Mouse (Mus musculus) megakaryocyte, embryonic 14.5 days (primary cell): ENCODE results near the gene Gm43552. TPM values are rescaled to one million over a fixed set of nuclear protein-coding genes. Genes with fewer than 3 reads are reported as not detected.

Experiments used
- H3K27me3 ChIP-seq: replicated peaks from 2 replicates; pipeline ENCODE3; 2012; ENCODE audit warnings: inconsistent platforms
- H3K36me3 ChIP-seq: replicated peaks from 2 replicates; pipeline ENCODE3; 2012; ENCODE audit warnings: low read length, inconsistent platforms, mixed read lengths
- H3K4me1 ChIP-seq: 2 replicates; pipeline ENCODE4 v1.6.1; 2012; ENCODE audit warnings: inconsistent platforms
- H3K4me3 ChIP-seq: replicated peaks from 2 replicates; pipeline ENCODE3; 2012; ENCODE audit warnings: moderate library complexity, mild to moderate bottlenecking, inconsistent platforms
- H3K9me3 ChIP-seq: 2 replicates; pipeline ENCODE4 v1.6.1; 2012; ENCODE audit warnings: inconsistent platforms
- FLI1 ChIP-seq: IDR thresholded peaks from 2 replicates; pipeline ENCODE4 v1.6.1; 2012; ENCODE audit warnings: low read length, inconsistent platforms, mixed read lengths
- GATA1 ChIP-seq: IDR thresholded peaks from 3 replicates; pipeline ENCODE4 v1.6.1; 2012; ENCODE audit warnings: mixed read lengths, low read length, inconsistent platforms, borderline replicate concordance
- polyA plus RNA-seq: library from polyadenylated mRNA; stranded (reverse); fragments of >175 nt; gene quantifications from 2 replicates; pipeline ENCODE4 v1.2.3, GENCODE M21; 2012; ENCODE audit warnings: low replicate concordance; ENCODE audit not compliant: insufficient read depth

The Gm43552 gene
- polyA plus RNA-seq, 1 experiment, result 52.6 TPM

GRCm38 (mm10) chr5:65531283-65531682, 38.6 kb upstream of the Gm43552 start:
- no peaks in the 10 kb centered on the region for H3K27me3 ChIP-seq
- peaks cover 4% of the 10 kb centered on the region for H3K36me3 ChIP-seq
- TF ChIP-seq GATA1 (no peak), FLI1 (no peak)
- H3K9me3 ChIP-seq, result peaks cover 4% of the 10 kb centered on the region; the same call in 1 of the 2 replicates
- H3K4me3 ChIP-seq, result no peak overlapping the region
- H3K4me1 ChIP-seq, result peaks cover 15% of the 10 kb centered on the region

- Histone ChIP-seq H3K4me1 (peaks cover 13% of the 10 kb centered on the region), H3K9me3 (peaks cover 2% of the 10 kb centered on the region; the same call in 1 of the 2 replicates), H3K27me3 (no peaks in the 10 kb centered on the region), H3K4me3 (no peak overlapping the region), H3K36me3 (no peaks in the 10 kb centered on the region)
- no peak for TF ChIP-seq GATA1
- TF ChIP-seq FLI1, result no peak
Observed at GRCm38 (mm10) chr5:65525674-65526443, 33.2 kb upstream of the Gm43552 start.

DNA sequence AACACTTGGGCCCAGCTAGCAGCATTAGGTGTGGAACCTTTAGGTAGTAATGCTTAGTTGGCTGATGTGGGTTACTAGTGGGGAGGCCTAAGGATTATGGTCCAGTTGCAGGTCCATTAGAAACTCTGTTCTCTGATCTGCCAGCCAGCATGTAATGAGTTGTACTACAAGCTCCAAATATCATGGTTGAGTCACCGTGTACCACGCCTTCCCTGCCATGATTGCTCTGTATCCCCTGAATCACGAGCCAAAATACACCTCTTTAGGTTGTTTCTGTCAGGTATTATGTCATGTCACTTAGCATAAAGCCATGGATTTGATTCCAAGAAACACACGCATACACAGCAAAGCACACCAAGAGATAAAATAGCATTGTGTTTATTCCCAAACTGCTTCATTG, 32.2 kb upstream of the Gm43552 start:
- Histone ChIP-seq H3K4me1 (peaks cover 13% of the 10 kb centered on the region), H3K9me3 (peaks cover 2% of the 10 kb centered on the region; the same call in 1 of the 2 replicates), H3K4me3 (no peak overlapping the region), H3K36me3 (no peaks in the 10 kb centered on the region), H3K27me3 (no peaks in the 10 kb centered on the region)
- TF ChIP-seq FLI1, result no peak
- no peak for TF ChIP-seq GATA1

DNA sequence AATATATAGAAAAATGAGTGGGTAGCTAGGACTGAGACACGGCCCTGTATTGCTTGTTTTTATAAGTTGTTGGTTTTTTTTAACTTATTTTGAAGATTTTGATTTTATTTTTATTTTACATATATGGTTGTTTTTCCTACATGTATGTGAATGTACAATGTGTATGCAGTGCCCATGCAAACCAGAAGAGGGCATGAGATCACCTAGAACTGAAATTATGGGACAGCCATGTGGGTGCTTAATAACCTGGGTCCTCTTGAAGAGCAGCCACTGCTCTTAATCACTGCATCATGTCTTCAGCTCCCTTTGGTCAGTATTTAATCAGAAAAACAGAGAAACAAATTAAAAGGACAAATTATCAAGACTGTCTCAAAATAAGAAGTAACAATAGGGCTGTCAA, 29.2 kb upstream of the Gm43552 start:
- TF ChIP-seq GATA1 (no peak), FLI1 (no peak)
- peaks cover 10% of the 10 kb centered on the region for H3K9me3 ChIP-seq
- no peaks in the 10 kb centered on the region for H3K27me3 ChIP-seq
- H3K36me3 ChIP-seq, result peaks cover 2% of the 10 kb centered on the region
- peaks cover 3% of the 10 kb centered on the region for H3K4me1 ChIP-seq
- H3K4me3 ChIP-seq, result no peak overlapping the region

- peaks cover 34% of the 10 kb centered on the region for H3K4me1 ChIP-seq
- peaks cover 14% of the 10 kb centered on the region for H3K9me3 ChIP-seq
- no peaks in the 10 kb centered on the region for H3K27me3 ChIP-seq
- peak overlapping the region; percentile 43 for H3K4me3 ChIP-seq
- TF ChIP-seq GATA1 (no peak), FLI1 (no peak)
- peaks cover 2% of the 10 kb centered on the region for H3K36me3 ChIP-seq
Observed at GRCm38 (mm10) chr5:65514635-65515278, 22.1 kb upstream of the Gm43552 start.

GRCm38 (mm10) chr5:65513506-65513905, 20.9 kb upstream of the Gm43552 start:
- Histone ChIP-seq H3K4me3 (no peak overlapping the region), H3K4me1 (peaks cover 34% of the 10 kb centered on the region), H3K36me3 (peaks cover 2% of the 10 kb centered on the region), H3K27me3 (no peaks in the 10 kb centered on the region), H3K9me3 (peaks cover 14% of the 10 kb centered on the region)
- TF ChIP-seq FLI1 (no peak), GATA1 (no peak)

DNA sequence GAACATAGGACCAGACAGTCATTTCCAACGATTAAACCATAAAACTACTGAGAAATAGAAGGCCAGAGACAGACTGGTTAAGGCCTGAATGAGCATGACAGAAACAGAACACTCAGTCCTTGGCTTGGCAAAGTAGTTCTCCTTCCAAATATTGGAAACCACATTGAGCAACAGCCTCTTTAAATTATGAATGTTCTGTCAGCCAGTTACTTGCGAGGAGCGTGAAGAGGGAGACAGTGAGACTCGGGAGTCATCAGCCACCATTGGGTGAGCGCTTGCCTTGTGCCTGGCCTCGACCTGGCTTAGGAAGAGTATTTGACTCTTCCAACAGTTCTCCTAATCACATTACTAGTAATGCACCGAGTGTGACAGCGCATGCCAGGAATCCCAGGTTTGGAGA, 15.8 kb upstream of the Gm43552 start:
- no peaks in the 10 kb centered on the region for H3K27me3 ChIP-seq
- TF ChIP-seq GATA1 (no peak), FLI1 (no peak)
- no peak overlapping the region for H3K4me3 ChIP-seq
- H3K9me3 ChIP-seq, result peaks cover 5% of the 10 kb centered on the region
- no peaks in the 10 kb centered on the region for H3K36me3 ChIP-seq
- peaks cover 4% of the 10 kb centered on the region for H3K4me1 ChIP-seq

DNA sequence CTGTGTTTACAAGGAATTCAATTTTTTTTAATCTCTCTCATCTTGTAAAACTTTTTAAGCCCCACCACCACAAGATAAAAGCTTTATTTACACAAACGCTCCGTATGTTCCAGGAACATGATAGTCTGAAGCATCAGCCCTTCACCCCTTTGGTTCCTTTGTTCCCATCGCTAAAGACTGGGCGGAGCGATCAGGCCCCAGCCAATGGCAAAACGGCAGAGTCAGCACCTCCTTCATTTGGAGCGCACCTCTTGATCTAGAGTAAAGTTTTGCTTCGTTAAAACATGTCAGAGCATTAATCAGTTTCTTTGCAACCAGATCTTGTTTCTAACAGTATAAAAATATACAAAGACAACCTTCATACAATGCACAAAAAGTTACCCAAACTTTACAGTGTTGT, 13.2 kb upstream of the Gm43552 start:
- no peaks in the 10 kb centered on the region for H3K27me3 ChIP-seq
- H3K9me3 ChIP-seq, result no peaks in the 10 kb centered on the region
- no peak for TF ChIP-seq FLI1
- no peak for TF ChIP-seq GATA1
- H3K4me3 ChIP-seq, result peak overlapping the region; percentile 33
- H3K36me3 ChIP-seq, result no peaks in the 10 kb centered on the region
- H3K4me1 ChIP-seq, result no peaks in the 10 kb centered on the region

GRCm38 (mm10) chr5:65501407-65501806, 8.8 kb upstream of the Gm43552 start:
- Histone ChIP-seq H3K4me1 (no peaks in the 10 kb centered on the region), H3K4me3 (no peak overlapping the region), H3K36me3 (no peaks in the 10 kb centered on the region), H3K9me3 (no peaks in the 10 kb centered on the region), H3K27me3 (no peaks in the 10 kb centered on the region)
- no peak for TF ChIP-seq FLI1

- no peak overlapping the region for H3K4me3 ChIP-seq
- TF ChIP-seq FLI1, result no peak
- TF ChIP-seq GATA1, result no peak
- no peaks in the 10 kb centered on the region for H3K9me3 ChIP-seq
- H3K4me1 ChIP-seq, result no peaks in the 10 kb centered on the region
- no peaks in the 10 kb centered on the region for H3K36me3 ChIP-seq
- H3K27me3 ChIP-seq, result no peaks in the 10 kb centered on the region
Observed at GRCm38 (mm10) chr5:65500231-65500630, 7.6 kb upstream of the Gm43552 start.
